Mouse (Mus musculus) limb, embryonic 14.5 days (tissue): ENCODE measurements around the gene Dph7. TPM values are rescaled to one million over a fixed set of nuclear protein-coding genes. Genes with fewer than 3 reads are reported as not detected.
"Not testable (repeated sequence)": the region's sequence is repeated elsewhere in the genome, so short reads cannot be mapped to it uniquely, and the experiment has no call there.

ENCODE experiments used
- ATAC-seq: fragments of 200-750 bp; cut with Nextera tagmentation; 2 replicates; pipeline ENCODE4 v1.8.0; 2017; ENCODE audit warnings: low read depth, moderate number of reproducible peaks, moderate TSS enrichment; ENCODE audit not compliant: low FRiP score
- DNase-seq: peaks from one replicate; pipeline ENCODE4 v3.0.0-alpha.2; 2015; ENCODE audit warnings: low spot score
- H3K27ac ChIP-seq: fragments of 300-500 bp; sonication (generic); replicated peaks from 2 replicates; pipeline ENCODE4 v1.5.1; 2014; ENCODE audit warnings: low read depth, mild to moderate bottlenecking, low read length, moderate library complexity, mixed read lengths
- H3K27me3 ChIP-seq: fragments of 300-500 bp; sonication (generic); 2 replicates; pipeline ENCODE4 v1.6.1; 2014; ENCODE audit warnings: low read length, mixed read lengths; ENCODE audit not compliant: control insufficient read depth, insufficient read depth
- H3K36me3 ChIP-seq: fragments of 300-500 bp; sonication (generic); 2 replicates; pipeline ENCODE4 v1.6.1; 2014; ENCODE audit warnings: mild to moderate bottlenecking, low read length, moderate library complexity, mixed read lengths; ENCODE audit not compliant: control insufficient read depth, insufficient read depth
- H3K4me1 ChIP-seq: fragments of 300-500 bp; sonication (generic); 2 replicates; pipeline ENCODE4 v1.6.1; 2014; ENCODE audit warnings: antibody characterized with exemption, low read length, mixed read lengths; ENCODE audit not compliant: control insufficient read depth, insufficient read depth
- H3K4me2 ChIP-seq: fragments of 300-500 bp; sonication (generic); replicated peaks from 2 replicates; pipeline ENCODE4 v1.6.1; 2014; ENCODE audit warnings: low read depth, mild to moderate bottlenecking, low read length, moderate library complexity; ENCODE audit not compliant: severe bottlenecking
- H3K4me3 ChIP-seq: fragments of 300-500 bp; sonication (generic); replicated peaks from 2 replicates; pipeline ENCODE4 v1.5.1; 2014; ENCODE audit warnings: low read length
- H3K9ac ChIP-seq: fragments of 300-500 bp; sonication (generic); 2 replicates; pipeline ENCODE4 v1.6.1; 2014; ENCODE audit warnings: mild to moderate bottlenecking, low read depth, low read length, moderate library complexity; ENCODE audit not compliant: severe bottlenecking
- H3K9me3 ChIP-seq: fragments of 300-500 bp; sonication (generic); 2 replicates; pipeline ENCODE4 v1.6.1; 2016; ENCODE audit warnings: low read length; ENCODE audit not compliant: control insufficient read depth
- POLR2A ChIP-seq: fragments of 200-500 bp; IDR thresholded peaks from 2 replicates; pipeline ENCODE4 v1.8.0; 2012; ENCODE audit warnings: inconsistent platforms, mild to moderate bottlenecking, moderate library complexity, borderline replicate concordance; ENCODE audit not compliant: insufficient read depth, insufficient read length; ENCODE audit errors: extremely low read depth
- WGBS: fragments of 180-500 bp; shearing (Covaris S2); extraction: QIAGEN DNeasy Blood & Tissue Kit; methylation state at CpG from one replicate; pipeline ENCODE4 v1.1.7; 2014; 5-methylcytosine and 5-hydroxymethylcytosine counted together
- polyA plus RNA-seq, 2 experiments: library from polyadenylated mRNA; depleted of rRNA in 1 of 2; stranded (reverse) in 1 of 2; unstranded in 1 of 2; fragments of >200 nt; fragmentation: Nextera tagmentation in 1 of 2; extraction: Ambion mirVana in 1 of 2; gene quantifications; 2 replicates each; pipeline versions ENCODE4 v1.2.1 to v1.2.3; 2012 to 2014

Gene Dph7
- polyA plus RNA-seq, 2 experiments: 32.0 to 36.6 TPM

DNA sequence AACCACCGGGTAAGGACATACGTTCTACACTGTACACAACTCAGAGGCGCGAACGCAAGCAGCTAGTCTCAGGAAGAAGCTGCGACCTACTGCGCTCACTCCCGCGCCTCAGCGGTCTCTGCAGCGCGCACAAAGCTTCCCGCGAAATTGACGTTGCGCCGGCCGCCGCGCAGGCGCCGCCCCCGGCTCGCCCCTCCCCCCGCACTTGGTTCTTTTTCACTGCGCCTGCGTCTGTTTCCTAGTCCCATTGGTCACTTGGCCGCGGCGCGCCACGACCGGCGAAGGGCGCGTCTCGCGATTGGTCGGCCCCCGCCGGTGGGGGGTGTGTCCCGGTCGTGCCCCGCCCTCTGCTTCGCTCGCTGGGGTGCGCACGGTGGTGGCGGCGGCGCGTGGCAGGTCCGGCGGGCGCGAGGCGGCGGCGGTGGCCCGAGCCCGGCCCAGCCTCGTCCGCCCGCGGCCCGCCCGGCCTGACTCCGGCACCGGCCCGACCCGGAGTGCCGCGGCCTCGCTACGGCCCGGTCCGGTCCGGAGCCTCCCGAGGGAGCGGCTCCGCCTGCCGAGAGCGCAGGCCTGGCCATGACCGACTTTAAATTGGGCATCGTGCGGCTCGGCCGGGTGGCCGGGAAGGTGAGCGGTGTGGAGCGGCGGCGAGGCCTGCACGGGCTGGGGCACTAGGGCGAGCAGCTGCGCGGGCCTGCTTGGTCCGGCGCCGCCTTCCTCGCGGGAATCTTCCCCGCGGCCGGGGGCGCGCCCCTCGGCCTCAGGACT lies 12.6 kb upstream of the Dph7 start, which contains the start of gene Zmynd19:
TSS of gene Zmynd19 (plus strand) at position 372 of the 768 bp plus-strand sequence.
- TF ChIP-seq POLR2A: no peak
- Histone ChIP-seq H3K27me3 (no peaks in the 10 kb centered on the region), H3K27ac (0 out of 2 replicates have a peak within 1 kb of the TSS, but pooled peaks have one; percentile 26), H3K36me3 (peaks cover 33% of the 10 kb centered on the region), H3K4me1 (peaks cover 9% of the 10 kb centered on the region), H3K9me3 (no peaks in the 10 kb centered on the region), H3K4me3 (peak within 1 kb of the TSS; percentile 95), H3K9ac (peak within 1 kb of the TSS; percentile 90), H3K4me2 (peak within 1 kb of the TSS; percentile 70)
- WGBS: 0% methylated on average over 86 of the region's 108 CpGs
- DNase-seq (peak; percentile 96), ATAC-seq (peak; percentile 100)

DNA sequence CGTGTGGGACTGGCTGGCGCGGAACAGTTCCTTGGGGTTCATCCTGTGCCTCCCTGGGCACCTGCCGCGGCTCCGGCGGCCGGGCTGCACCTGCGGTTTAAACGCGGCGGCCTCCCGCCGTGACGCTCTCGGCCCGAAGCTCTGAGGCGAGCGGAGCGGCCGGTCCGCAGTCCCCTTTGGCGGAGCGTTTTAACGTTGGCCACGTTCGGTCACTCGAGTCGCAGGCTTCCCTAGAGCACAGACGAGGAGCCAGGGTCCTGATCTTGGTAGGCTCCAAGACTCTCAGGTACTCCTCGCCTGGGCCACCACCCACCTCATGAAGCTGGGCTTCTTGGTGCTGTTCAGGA lies 12.0 kb upstream of the Dph7 start:
- peaks cover 9% of the 10 kb centered on the region for H3K4me1 ChIP-seq
- H3K4me3 ChIP-seq: peak overlapping the region; percentile 95
- WGBS: under 1% methylated on average over 22 of the region's 31 CpGs
- no peak for TF ChIP-seq POLR2A
- ATAC-seq (no peak), DNase-seq (no peak)
- H3K9ac ChIP-seq: peak overlapping the region; percentile 90
- H3K36me3 ChIP-seq: peaks cover 39% of the 10 kb centered on the region
- no peaks in the 10 kb centered on the region for H3K27me3 ChIP-seq
- 0 out of 2 replicates have a peak overlapping the region, but pooled peaks have one; percentile 26 for H3K27ac ChIP-seq
- H3K9me3 ChIP-seq: no peaks in the 10 kb centered on the region
- H3K4me2 ChIP-seq: peak overlapping the region; percentile 70

DNA sequence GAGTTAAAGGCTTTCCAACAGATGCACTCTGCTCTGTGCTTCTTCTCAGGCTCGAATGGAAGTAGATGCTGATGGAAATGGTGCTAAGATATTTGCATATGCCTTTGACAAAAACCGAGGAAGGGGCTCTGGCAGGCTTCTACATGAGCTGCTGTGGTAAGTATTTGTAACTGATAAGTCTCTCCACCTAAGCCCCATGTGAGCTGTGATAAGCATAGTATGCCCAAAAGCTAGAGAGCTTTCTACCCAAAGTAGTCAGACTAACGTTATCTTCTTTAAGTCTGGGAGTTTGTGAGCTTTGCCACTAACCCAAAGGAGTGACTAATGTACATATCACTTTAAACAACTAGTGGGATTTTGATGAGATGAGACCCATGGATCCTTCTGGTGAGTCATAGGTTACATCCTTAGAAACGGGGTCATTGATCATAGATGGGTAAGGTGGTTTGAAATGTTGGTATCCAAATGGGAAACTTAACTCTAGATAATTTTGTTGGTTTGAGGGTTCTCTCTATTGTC lies 9.6 kb upstream of the Dph7 start:
- WGBS: 89% methylated on average over 4 of the region's 4 CpGs
- TF ChIP-seq POLR2A: no peak
- ATAC-seq: no peak

DNA sequence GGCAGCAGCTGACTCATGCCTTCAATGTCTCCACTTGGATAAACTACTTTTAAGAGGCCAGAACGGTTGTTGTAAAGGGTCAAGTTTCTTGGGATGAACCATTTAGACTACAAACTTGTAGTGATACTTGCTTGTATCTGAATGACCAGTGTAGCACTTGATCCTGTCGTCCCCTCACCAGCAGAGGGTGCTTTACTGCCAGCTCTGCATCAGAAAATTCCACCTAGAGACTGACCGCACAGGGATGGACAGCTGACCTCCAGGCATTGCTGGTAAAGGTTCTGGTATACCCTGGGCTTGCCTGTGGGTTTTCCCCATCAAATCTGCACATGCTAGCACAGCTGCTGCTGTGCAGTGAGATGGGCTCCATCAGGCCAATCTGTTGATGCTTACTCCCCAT lies 1.3 kb upstream of the Dph7 start:
- DNase-seq (no peak), ATAC-seq (no peak)
- no peak overlapping the region for H3K27ac ChIP-seq
- H3K4me2 ChIP-seq: no peak overlapping the region
- WGBS: 38% methylated on average over 3 of the region's 3 CpGs
- H3K4me1 ChIP-seq: no peaks in the 10 kb centered on the region; the same call in 1 of the 2 replicates
- peaks cover 50% of the 10 kb centered on the region for H3K36me3 ChIP-seq
- no peak overlapping the region for H3K9ac ChIP-seq
- no peak overlapping the region for H3K4me3 ChIP-seq
- no peak for TF ChIP-seq POLR2A
- H3K9me3 ChIP-seq: no peaks in the 10 kb centered on the region
- H3K27me3 ChIP-seq: no peaks in the 10 kb centered on the region

More for the DNA sequence above, 9.6 kb upstream of the Dph7 start:
- no peak overlapping the region for H3K9ac ChIP-seq
- no peaks in the 10 kb centered on the region for H3K9me3 ChIP-seq
- H3K4me3 ChIP-seq: no peak overlapping the region
- DNase-seq: no peak
- H3K27ac ChIP-seq: no peak overlapping the region
- no peak overlapping the region for H3K4me2 ChIP-seq
- H3K27me3 ChIP-seq: no peaks in the 10 kb centered on the region
- peaks cover 9% of the 10 kb centered on the region for H3K4me1 ChIP-seq
- peaks cover 62% of the 10 kb centered on the region for H3K36me3 ChIP-seq

DNA sequence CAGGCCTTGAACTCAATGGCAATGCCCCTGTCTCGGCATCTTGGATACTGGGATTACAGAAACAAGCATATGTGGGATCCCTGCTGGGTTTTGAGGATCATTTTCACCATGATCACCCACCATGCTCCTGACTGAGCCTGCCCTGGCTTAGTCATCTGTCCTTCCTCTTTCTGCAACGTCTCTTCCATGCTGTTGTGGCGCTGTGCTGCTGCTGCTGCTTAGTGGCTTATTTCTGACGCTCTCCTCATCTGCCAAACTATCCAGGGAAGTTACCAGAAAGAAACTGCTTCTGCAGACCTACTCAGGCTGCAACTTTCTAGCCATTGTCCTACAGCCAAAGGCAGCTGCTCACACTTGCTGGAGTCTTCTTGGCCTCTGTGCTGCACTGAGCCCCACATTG lies 8.2 kb downstream of the Dph7 start:
- Histone ChIP-seq H3K36me3 (peaks cover 61% of the 10 kb centered on the region), H3K9me3 (no peaks in the 10 kb centered on the region), H3K27me3 (no peaks in the 10 kb centered on the region), H3K4me1 (peaks cover 7% of the 10 kb centered on the region), H3K27ac (no peak overlapping the region), H3K9ac (no peak overlapping the region), H3K4me2 (no peak overlapping the region), H3K4me3 (no peak overlapping the region)
- 88% methylated on average over 4 of the region's 4 CpGs for WGBS
- no peak for TF ChIP-seq POLR2A
- DNase-seq (no peak), ATAC-seq (no peak)

DNA sequence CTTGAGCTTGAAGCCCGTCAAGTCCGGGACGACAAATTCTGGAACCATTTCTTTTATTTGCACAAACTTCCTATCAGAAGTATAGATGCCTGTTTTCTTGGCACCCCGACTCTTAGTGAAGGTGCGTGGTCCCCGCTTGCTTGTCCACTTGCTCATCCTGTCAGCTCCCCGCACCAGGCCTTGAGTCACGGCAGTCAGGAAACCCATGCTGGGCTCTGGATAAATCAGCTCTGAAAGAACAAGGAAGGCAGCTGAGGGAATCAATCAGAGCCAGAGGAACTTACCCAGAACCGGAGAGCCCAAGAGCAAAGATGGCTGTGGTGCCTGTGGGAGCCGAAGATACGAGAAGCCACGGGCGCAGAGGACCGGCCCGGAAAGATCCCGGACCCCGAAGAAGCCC lies 12.3 kb downstream of the Dph7 start:
- H3K4me3 ChIP-seq: peak overlapping the region; percentile 53
- not testable (repeated sequence) for ATAC-seq, H3K4me1 ChIP-seq, DNase-seq, H3K9me3 ChIP-seq, H3K27me3 ChIP-seq
- H3K36me3 ChIP-seq: peaks cover 30% of the 10 kb centered on the region
- peak overlapping the region; percentile 98 for H3K4me2 ChIP-seq
- under 1% methylated on average over 16 of the region's 17 CpGs for WGBS
- H3K9ac ChIP-seq: peak overlapping the region; percentile 61
- peak overlapping the region; percentile 22 for H3K27ac ChIP-seq
